ENCODE assay signal across 14 mouse cellular contexts in the genomic region with DNA sequence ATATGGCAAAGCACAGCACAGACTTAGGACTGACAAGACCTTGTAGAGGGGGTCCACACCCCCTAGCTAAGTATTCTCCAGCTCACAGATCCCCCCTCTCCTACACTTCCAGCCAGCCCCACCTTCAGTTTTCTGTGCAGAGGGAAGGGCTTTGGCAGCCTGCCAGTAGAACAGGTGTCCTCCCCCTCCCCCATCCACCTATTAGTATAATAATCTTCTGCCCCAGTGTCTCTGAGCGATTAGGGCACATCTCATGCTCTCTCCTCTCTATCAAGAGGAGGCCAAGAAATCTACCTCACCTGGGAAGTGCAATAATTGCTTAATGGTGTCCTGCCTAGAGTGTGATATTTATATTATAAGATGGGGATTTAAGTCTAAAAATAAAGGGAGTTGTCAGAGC.
"Had no signal": no experiment of that assay in that cellular context is flagged by ENCODE, and none has a peak within 500 bp of the region (broad histone marks: within the 10 kb centered on the region; RNA-seq: fewer than 3 reads in every experiment).

No protein-coding gene starts in this region.

- DNase-seq: kidney, adult 9 months; kidney, postnatal 36 days; layer of hippocampus, adult 9-11 months; layer of hippocampus, postnatal 36 days; lung, adult 2 months; lung, postnatal 36 days; right cerebral cortex, adult 18-20 months; right cerebral cortex, postnatal 25 days; thymus, postnatal 36 days had no signal

- H3K36me3 ChIP-seq: liver, embryonic 15.5 days; midbrain, embryonic 13.5 days had no signal

- H3K27me3 ChIP-seq: liver, embryonic 15.5 days; midbrain, embryonic 13.5 days had no signal

- H3K4me1 ChIP-seq: liver, embryonic 15.5 days had no signal

- H3K9me3 ChIP-seq: liver, embryonic 15.5 days; midbrain, embryonic 13.5 days had no signal

- ATAC-seq: lung, postnatal 0 days; midbrain, embryonic 13.5 days had no signal

- H3K4me2 ChIP-seq: liver, embryonic 11.5 days; liver, embryonic 15.5 days; midbrain, embryonic 13.5 days had no signal

- H3K27ac ChIP-seq: kidney, postnatal 0 days; liver, embryonic 15.5 days; midbrain, embryonic 13.5 days had no signal

- H3K4me3 ChIP-seq: liver, embryonic 15.5 days; midbrain, embryonic 13.5 days had no signal

- H3K9ac ChIP-seq: liver, embryonic 15.5 days; midbrain, embryonic 13.5 days had no signal
